Mouse (Mus musculus) liver, postnatal 0 days (tissue): ENCODE data around the gene Dao. TPM values are rescaled to one million over a fixed set of nuclear protein-coding genes. Genes with fewer than 3 reads are reported as not detected.

Experiments used
- ATAC-seq: fragments of 200-750 bp; cut with Nextera tagmentation; 2 replicates; pipeline ENCODE4 v1.8.0; 2017; ENCODE audit warnings: mild to moderate bottlenecking, moderate library complexity
- DNase-seq: peaks from one replicate; pipeline ENCODE4 v3.0.0-alpha.2; 2016
- H3K27ac ChIP-seq: fragments of 300-500 bp; sonication (generic); 2 replicates; pipeline ENCODE4 v1.5.1; 2014; ENCODE audit warnings: antibody characterized with exemption, moderate library complexity, mild to moderate bottlenecking, low read depth
- H3K27me3 ChIP-seq: fragments of 300-500 bp; sonication (generic); 2 replicates; pipeline ENCODE4 v1.6.1; 2014; ENCODE audit warnings: low read length, control low read depth, mixed read lengths; ENCODE audit not compliant: insufficient read depth
- H3K36me3 ChIP-seq: fragments of 300-500 bp; sonication (generic); replicated peaks from 2 replicates; pipeline ENCODE4 v1.6.1; 2014; ENCODE audit warnings: mild to moderate bottlenecking, control low read depth, low read length, moderate library complexity, mixed read lengths; ENCODE audit not compliant: insufficient read depth
- H3K4me1 ChIP-seq: fragments of 300-500 bp; sonication (generic); 2 replicates; pipeline ENCODE4 v1.6.1; 2014; ENCODE audit warnings: antibody characterized with exemption, mild to moderate bottlenecking, control low read depth; ENCODE audit not compliant: insufficient read depth
- H3K4me2 ChIP-seq: fragments of 300-500 bp; sonication (generic); 2 replicates; pipeline ENCODE4 v1.6.1; 2014; ENCODE audit warnings: low read depth, mild to moderate bottlenecking, low read length, moderate library complexity, mixed read lengths
- H3K4me3 ChIP-seq: fragments of 300-500 bp; sonication (generic); 2 replicates; pipeline ENCODE4 v1.5.1; 2014; ENCODE audit warnings: low read depth, low read length
- H3K9ac ChIP-seq: fragments of 300-500 bp; sonication (generic); replicated peaks from 2 replicates; pipeline ENCODE4 v1.6.1; 2014; ENCODE audit warnings: mild to moderate bottlenecking, moderate library complexity
- H3K9me3 ChIP-seq: fragments of 300-500 bp; sonication (generic); 2 replicates; pipeline ENCODE4 v1.6.1; 2016; ENCODE audit warnings: mild to moderate bottlenecking, control low read depth, low read length, mixed read lengths
- CTCF ChIP-seq: sonication (generic); IDR thresholded peaks from 2 replicates; pipeline ENCODE4 v1.5.1; 2016; ENCODE audit warnings: antibody characterized with exemption, low read depth
- EP300 ChIP-seq: IDR thresholded peaks from 2 replicates; pipeline ENCODE4 v1.6.1; 2016; ENCODE audit warnings: antibody characterized with exemption, low read depth, mild to moderate bottlenecking
- WGBS: fragments of 180-500 bp; shearing (Covaris S2); extraction: QIAGEN DNeasy Blood & Tissue Kit; methylation state at CpG from one replicate; pipeline ENCODE4 v1.1.7; 2014; ENCODE audit not compliant: insufficient replicate concordance; 5-methylcytosine and 5-hydroxymethylcytosine counted together
- polyA plus RNA-seq: library from polyadenylated mRNA; unstranded; fragments of >200 nt; fragmentation: Nextera tagmentation; extraction: Ambion mirVana; gene quantifications from 2 replicates; pipeline ENCODE4 v1.2.1, GENCODE M21; 2015

The Dao gene
- polyA plus RNA-seq, 1 experiment from 2014 or later, result not detected

DNA sequence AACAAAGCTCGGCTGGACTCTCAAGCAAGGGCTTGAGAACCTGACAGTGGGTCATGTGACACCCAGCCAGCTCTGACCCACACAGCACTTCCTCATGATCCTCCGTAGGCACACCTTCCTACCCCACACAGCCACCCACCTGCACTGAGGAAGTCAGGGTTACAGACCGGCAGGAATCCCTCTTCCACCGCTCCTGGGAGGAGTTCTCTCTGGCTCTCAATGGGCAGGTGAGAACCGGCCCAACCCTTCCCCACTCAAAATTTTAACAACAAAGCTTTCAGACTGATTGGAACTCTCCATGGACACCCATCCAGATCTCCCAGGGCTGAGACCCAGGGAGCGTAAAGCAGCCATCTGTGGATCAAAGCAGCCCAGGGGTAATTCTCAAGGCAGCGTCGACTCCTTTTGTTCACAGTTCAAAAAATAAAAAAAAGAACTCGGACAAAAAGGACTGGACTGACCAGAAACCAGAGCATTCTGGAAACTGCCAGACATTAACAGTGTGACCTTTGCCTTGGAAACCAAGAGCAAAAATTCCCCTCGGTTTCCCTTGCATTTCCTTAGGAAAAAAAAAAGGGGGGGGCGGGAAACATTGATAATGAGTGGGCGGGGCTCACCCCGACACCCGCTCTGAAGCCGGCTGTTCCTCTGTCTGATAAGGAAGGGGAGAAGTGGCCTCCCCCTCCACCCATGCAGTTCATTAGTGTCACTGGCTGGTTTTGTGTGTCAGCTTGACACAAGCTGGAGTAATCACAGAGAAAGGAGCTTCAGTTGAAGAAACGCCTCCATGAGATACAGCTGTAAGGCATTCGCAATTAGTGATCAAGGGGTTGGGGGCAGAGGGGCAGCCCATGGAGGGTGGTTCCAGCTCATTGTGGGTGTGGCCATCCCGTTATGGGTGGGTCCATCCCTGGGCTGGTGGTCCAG is 30.7 kb upstream of the Dao start:
- H3K9me3 ChIP-seq, result no peaks in the 10 kb centered on the region
- TF ChIP-seq CTCF, result no peak
- peak; percentile 84 for TF ChIP-seq EP300
- peak overlapping the region; percentile 39 for H3K9ac ChIP-seq
- peak overlapping the region; percentile 89 for H3K27ac ChIP-seq
- peaks cover 59% of the 10 kb centered on the region for H3K4me1 ChIP-seq
- no peaks in the 10 kb centered on the region for H3K27me3 ChIP-seq
- peak overlapping the region; percentile 35 for H3K4me3 ChIP-seq
- peak; percentile 68 for DNase-seq
- peak overlapping the region; percentile 62 for H3K4me2 ChIP-seq
- peaks cover 21% of the 10 kb centered on the region for H3K36me3 ChIP-seq
- ATAC-seq, result peak; percentile 70
- WGBS, result 26% methylated on average over 18 of the region's 18 CpGs

DNA sequence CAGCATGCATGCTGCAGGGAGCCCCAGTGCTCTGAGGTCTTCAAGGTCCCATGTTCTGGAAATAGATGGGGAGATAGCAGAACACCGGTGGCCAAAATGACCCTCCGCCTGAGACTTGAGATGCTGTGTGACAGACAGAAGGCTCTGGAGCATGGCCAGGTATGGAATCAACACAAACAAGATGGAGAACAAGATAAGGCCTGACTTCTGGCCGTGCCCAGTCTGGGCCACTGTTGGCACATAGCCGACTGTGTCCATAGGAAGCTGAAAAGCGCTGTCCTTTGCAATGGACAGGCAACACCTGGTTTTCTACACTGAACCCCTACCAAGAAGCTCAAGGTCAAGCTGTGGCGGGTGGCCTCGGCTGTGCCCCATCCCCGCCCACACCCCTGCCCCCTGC is 29.7 kb upstream of the Dao start:
- Histone ChIP-seq H3K27me3 (no peaks in the 10 kb centered on the region), H3K36me3 (peaks cover 17% of the 10 kb centered on the region), H3K4me1 (peaks cover 65% of the 10 kb centered on the region), H3K4me3 (peak overlapping the region; percentile 35), H3K9me3 (no peaks in the 10 kb centered on the region), H3K9ac (peak overlapping the region; percentile 54), H3K27ac (peak overlapping the region; percentile 89), H3K4me2 (peak overlapping the region; percentile 62)
- DNase-seq, result peak; percentile 47
- no peak for TF ChIP-seq CTCF
- TF ChIP-seq EP300, result no peak
- 59% methylated on average over 8 of the region's 8 CpGs for WGBS
- peak; percentile 18; the same call in 1 of the 2 replicates for ATAC-seq

DNA sequence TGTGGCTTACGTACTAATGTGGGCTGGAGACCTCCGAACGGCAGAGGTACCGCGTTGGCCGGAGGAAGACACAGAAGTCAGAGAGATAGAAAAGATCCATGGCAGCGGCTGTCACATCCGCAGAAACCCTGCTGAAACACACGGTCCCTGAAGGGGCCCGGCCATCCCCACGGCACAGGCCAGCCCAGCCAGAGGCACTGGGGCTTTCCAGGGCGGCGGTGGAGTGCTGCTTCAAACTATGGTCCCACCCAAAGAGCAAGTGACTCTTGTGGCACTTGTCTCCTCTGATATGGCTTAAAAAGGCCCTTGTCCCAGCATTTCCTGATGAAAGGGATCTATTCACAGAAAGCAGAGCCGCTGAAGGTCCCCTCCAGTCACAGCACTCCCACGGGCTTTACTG is 28.9 kb upstream of the Dao start:
- peak overlapping the region; percentile 62 for H3K4me2 ChIP-seq
- peaks cover 9% of the 10 kb centered on the region for H3K36me3 ChIP-seq
- WGBS, result 76% methylated on average over 15 of the region's 15 CpGs
- H3K9ac ChIP-seq, result peak overlapping the region; percentile 54
- no peaks in the 10 kb centered on the region for H3K27me3 ChIP-seq
- H3K27ac ChIP-seq, result peak overlapping the region; percentile 89
- H3K4me1 ChIP-seq, result peaks cover 65% of the 10 kb centered on the region
- H3K4me3 ChIP-seq, result peak overlapping the region; percentile 35
- ATAC-seq, result no peak
- TF ChIP-seq CTCF (no peak), EP300 (no peak)
- H3K9me3 ChIP-seq, result no peaks in the 10 kb centered on the region
- DNase-seq, result no peak

DNA sequence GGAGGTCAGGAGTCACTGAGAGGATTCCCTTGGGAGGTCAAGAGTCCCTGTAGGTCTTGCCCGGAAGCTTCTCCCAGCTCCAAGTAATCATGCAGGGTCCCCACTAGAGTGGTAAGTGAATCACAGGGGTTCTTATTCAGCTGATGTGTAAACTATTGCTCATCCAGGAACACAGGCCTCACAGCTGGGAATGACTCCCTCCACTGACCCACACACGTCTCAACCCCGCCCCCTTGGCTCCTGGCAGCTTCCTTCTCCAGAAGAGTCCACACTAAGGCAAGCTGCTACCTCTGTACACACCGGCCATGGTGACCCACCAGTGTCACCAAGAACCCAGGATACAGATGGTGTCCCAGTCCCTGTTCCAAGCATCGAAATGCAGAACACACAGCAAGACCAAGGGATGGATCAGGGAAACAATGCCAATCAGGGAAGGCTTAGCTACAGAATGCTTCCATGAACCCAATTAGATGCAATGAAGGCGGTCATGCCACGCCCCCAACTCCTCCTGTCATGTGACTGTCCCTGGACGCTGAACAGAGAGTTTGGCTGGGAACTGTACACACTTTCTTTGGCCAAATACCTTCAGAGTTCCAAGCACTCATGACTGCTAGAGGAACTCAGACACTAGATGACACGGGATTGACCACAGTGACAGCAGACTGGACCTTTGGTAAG is 27.8 kb upstream of the Dao start:
- Histone ChIP-seq H3K9ac (no peak overlapping the region), H3K4me3 (no peak overlapping the region), H3K9me3 (no peaks in the 10 kb centered on the region), H3K4me1 (peaks cover 73% of the 10 kb centered on the region), H3K27ac (peak overlapping the region; percentile 89), H3K4me2 (no peak overlapping the region), H3K36me3 (0 out of 2 replicates have a peak, but pooled peaks cover 2% of the 10 kb centered on the region), H3K27me3 (no peaks in the 10 kb centered on the region)
- WGBS, result 65% methylated on average over 9 of the region's 9 CpGs
- DNase-seq, result peak; percentile 74
- TF ChIP-seq EP300, result no peak
- TF ChIP-seq CTCF, result no peak
- ATAC-seq, result peak; percentile 24; the same call in 1 of the 2 replicates

DNA sequence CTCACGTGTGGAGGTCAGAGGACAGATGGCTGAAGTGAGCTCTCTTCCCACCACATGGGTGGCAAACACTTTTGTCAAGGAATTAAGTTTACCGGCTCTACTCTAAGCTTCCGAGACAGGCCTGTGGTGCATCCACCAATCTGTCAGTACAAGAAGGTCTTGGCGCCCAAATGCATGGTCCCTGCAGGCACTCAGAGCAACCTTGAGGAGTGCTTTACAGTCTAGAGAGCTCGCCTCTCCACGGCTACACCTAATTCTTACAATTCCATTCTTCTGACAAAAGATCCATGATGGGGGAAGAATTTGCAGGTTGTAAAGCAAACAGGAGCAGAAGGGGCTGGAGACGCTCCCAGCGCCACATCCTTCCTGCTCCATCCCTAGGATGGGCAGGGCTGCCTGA is 26.9 kb upstream of the Dao start:
- H3K4me2 ChIP-seq, result 0 out of 2 replicates have a peak overlapping the region, but pooled peaks have one; percentile 24
- no peak for ATAC-seq

DNA sequence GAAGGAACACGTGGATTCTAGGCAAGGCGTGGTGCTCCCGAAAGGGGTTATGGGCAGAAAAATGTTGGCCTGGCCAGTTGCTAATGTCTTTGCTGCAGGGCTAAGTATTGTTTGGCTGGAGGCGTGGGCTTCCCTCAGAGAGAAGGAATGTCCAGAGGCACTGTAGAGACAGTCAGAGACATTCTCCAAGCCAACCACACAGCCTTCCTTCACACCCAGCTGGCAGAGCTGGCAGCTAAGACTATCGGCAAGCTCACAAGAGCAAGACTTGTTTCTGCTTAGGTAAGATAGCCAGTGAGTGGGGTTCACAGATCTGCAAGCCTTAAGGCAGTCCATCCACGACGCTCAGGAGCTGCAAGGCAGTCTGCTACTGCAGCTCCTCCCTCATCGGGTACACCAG is 26.2 kb upstream of the Dao start:
- 59% methylated on average over 8 of the region's 8 CpGs for WGBS
- Histone ChIP-seq H3K27ac (peak overlapping the region; percentile 89), H3K36me3 (0 out of 2 replicates have a peak, but pooled peaks cover under 1% of the 10 kb centered on the region), H3K4me2 (peak overlapping the region; percentile 24), H3K4me1 (peaks cover 74% of the 10 kb centered on the region), H3K27me3 (no peaks in the 10 kb centered on the region), H3K9me3 (no peaks in the 10 kb centered on the region), H3K9ac (no peak overlapping the region), H3K4me3 (no peak overlapping the region)
- peak; percentile 66 for ATAC-seq
- TF ChIP-seq CTCF, result no peak
- peak; percentile 90 for TF ChIP-seq EP300
- peak; percentile 40 for DNase-seq

More for the DNA sequence above, 26.9 kb upstream of the Dao start:
- H3K27me3 ChIP-seq, result no peaks in the 10 kb centered on the region
- no peak overlapping the region for H3K4me3 ChIP-seq
- DNase-seq, result no peak
- peak overlapping the region; percentile 89; the same call in 1 of the 2 replicates for H3K27ac ChIP-seq
- H3K9ac ChIP-seq, result no peak overlapping the region
- WGBS, result 91% methylated on average over 8 of the region's 8 CpGs
- H3K36me3 ChIP-seq, result no peaks in the 10 kb centered on the region
- no peak for TF ChIP-seq CTCF
- TF ChIP-seq EP300, result no peak
- H3K9me3 ChIP-seq, result no peaks in the 10 kb centered on the region
- peaks cover 78% of the 10 kb centered on the region for H3K4me1 ChIP-seq
